Mouse (Mus musculus) C2C12 (cell line): ENCODE results near the gene Dstn.

Source experiments
- CTCF ChIP-seq: IDR thresholded peaks from one replicate; pipeline ENCODE4 v1.5.1; 2011; ENCODE audit not compliant: control insufficient read depth, insufficient read depth, insufficient read length
- FOSL1 ChIP-seq: IDR thresholded peaks from one replicate; pipeline ENCODE4 v1.8.0; 2011; ENCODE audit warnings: mild to moderate bottlenecking, low read length; ENCODE audit not compliant: poor library complexity, insufficient read depth, severe bottlenecking
- MYOG ChIP-seq: IDR thresholded peaks from one replicate; pipeline ENCODE4 v1.6.1; 2011; ENCODE audit not compliant: control insufficient read depth, insufficient read length; ENCODE audit errors: extremely low read depth
- USF1 ChIP-seq: IDR thresholded peaks from one replicate; pipeline ENCODE4 v1.6.1; 2011; ENCODE audit warnings: low read depth, mild to moderate bottlenecking, control low read depth, moderate library complexity

DNA sequence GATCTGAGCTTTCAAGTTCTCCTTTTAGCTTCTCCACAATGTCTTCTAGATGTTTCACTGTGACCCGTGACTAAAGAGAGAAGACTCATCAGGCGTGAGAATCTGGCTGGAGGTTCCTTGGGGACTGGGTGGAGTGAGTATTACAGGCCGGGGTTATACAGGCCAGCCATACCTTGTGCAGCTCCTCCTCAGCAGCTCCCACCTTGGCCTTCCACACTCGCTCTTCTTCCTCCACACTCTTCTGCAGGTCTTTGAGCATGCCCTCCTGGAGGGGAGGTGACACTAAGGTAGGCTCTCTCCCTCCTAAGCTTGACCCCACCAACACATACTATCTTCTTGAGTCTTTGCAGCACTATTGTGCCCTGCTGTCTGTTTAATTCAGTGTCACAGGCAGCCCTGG lies 38.8 kb downstream of the Dstn start:
- TF ChIP-seq USF1 (no peak), CTCF (no peak), MYOG (no peak), FOSL1 (no peak)
